Mouse (Mus musculus) liver, adult 2 months (tissue): Measurements from ENCODE around the gene Dennd6b.

Experiments
- CTCF ChIP-seq: fragments of 200-500 bp; IDR thresholded peaks from 2 replicates; pipeline ENCODE4 v1.5.1; 2011; ENCODE audit warnings: low read depth, low read length, control low read depth
- POLR2A ChIP-seq: fragments of 200-500 bp; IDR thresholded peaks from 2 replicates; pipeline ENCODE4 v1.6.1; 2011; ENCODE audit warnings: low read length, control low read depth; ENCODE audit not compliant: insufficient read depth; ENCODE audit errors: extremely low read depth

- TF ChIP-seq POLR2A (no peak), CTCF (no peak)
Measured at GRCm38 (mm10) chr15:89140048-89140658, 56.1 kb downstream of the Dennd6b start.
